Mouse (Mus musculus): Measurements from ENCODE around the gene Rab3il1.

The Rab3il1 gene

GRCm38 (mm10) chr19:10001206-10001969 lies at the start of gene Rab3il1, which contains the start of gene Best1:
Gene Rab3il1, plus strand, starts transcription at chr19:10001669.
Gene Best1, minus strand, starts transcription at chr19:10001633.
- in situ Hi-C loops (cut with MboI, MseI) = loop anchor here (10.0 kb wide), 1 partner anchor 193 kb away; no protein-coding TSS in a partner anchor

GRCm38 (mm10) chr19:9952390-9952789 lies 49.1 kb upstream of the Rab3il1 start:
- in situ Hi-C loops (cut with MboI, MseI) = no loop called here

GRCm38 (mm10) chr19:9952912-9953311 lies 48.6 kb upstream of the Rab3il1 start:
- in situ Hi-C loops (cut with MboI, MseI) = no loop called here

- in situ Hi-C loops (cut with MboI, MseI) = no loop called here
Measured at GRCm38 (mm10) chr19:9954055-9954810, 47.2 kb upstream of the Rab3il1 start.

GRCm38 (mm10) chr19:9954811-9955202 lies 46.7 kb upstream of the Rab3il1 start:
- in situ Hi-C loops (cut with MboI, MseI) = no loop called here

GRCm38 (mm10) chr19:9955438-9955837 lies 46.0 kb upstream of the Rab3il1 start:
- in situ Hi-C loops (cut with MboI, MseI) = no loop called here

DNA sequence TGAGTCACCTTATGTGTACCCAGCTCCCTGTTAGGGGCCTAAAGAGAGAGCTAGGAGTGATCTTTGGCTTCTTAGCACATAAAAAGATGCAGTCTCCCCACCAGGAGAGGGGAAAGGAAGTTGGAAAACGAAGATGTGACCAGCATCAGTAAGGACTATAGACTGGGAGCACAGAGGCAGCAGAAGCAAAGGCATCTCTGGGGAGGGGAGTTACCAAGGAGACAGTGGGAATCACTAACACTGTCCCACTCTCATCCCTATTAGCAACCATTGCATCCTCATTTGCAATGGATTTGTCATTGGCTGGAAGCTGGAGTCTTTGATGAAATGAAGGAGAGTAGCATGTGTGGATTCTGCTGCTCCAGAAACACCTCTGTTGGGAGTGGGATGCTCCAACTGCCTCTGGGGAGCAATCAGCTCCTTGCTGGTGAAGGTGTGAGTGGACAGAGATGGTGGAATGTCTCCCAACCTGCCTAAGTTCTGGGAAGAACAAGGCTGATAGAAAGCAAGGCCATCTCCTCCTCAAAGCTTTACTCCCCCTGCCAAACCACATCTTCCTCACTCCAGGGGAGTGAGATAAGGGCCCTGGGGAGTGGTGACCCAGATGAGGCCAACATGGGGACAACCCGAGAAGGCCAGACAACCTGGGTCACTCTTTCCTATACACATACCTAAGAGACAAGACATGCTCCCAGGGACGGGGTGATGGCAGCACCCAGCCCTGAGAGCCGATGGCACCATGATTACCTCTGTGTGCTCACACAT lies 44.7 kb upstream of the Rab3il1 start:
- in situ Hi-C loops (cut with MboI, MseI) = no loop called here

- in situ Hi-C loops (cut with MboI, MseI) = no loop called here
Measured at GRCm38 (mm10) chr19:9957965-9958364, 43.5 kb upstream of the Rab3il1 start.

DNA sequence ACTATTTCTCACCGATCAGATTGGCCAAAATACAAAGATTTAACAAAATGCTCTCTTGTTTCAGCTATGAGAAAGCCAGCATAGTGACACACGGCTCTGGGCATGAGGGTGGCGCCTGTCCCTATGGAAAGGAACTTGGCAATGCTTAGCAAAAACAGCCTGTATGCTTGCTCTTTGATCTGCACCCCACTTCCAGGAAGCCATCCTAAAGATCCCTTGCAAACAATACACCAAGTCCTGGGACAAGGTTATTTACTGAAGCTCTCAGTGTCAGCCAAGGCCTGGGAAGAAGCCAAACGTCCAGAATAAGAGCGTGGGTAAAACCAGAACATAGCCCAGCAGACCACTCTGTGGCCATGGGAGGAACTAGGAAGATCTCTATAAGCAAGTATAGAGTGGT lies 40.7 kb upstream of the Rab3il1 start:
- in situ Hi-C loops (cut with MboI, MseI) = no loop called here

DNA sequence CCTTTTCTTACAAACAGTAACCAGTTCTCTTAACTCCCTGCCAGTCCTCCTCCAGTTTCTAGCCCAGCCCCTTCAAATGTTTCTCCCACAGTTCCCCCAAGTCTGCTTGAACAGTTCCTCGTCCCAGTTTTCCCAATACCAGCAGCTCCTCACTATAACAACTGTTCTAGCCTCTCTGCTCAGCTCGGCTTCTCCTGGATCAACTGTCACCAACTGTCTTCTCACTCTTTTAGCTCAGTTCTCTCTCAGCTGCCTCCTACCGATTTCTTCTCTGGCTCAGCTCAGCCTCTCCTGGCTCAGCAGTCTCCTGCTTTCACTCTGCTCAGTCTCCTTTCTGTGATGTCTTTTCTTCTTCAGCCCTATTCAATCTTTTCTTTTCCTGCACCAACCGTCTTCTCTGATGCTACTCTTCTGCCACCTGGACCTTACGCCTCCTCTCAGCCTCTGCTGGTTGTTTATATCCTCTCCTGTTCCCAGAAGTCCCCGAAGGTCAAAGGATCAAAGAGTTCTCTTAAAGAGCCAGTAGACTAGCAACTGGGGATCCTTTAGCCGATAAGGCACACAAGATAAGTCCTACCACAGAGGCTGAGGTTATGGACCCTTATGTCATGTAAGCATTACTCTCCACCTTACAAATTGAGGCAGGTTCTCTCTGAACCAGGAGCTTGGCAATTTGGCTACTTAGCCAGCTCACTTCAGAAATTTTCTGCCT lies 37.1 kb upstream of the Rab3il1 start:
- in situ Hi-C loops (cut with MboI, MseI) = no loop called here

DNA sequence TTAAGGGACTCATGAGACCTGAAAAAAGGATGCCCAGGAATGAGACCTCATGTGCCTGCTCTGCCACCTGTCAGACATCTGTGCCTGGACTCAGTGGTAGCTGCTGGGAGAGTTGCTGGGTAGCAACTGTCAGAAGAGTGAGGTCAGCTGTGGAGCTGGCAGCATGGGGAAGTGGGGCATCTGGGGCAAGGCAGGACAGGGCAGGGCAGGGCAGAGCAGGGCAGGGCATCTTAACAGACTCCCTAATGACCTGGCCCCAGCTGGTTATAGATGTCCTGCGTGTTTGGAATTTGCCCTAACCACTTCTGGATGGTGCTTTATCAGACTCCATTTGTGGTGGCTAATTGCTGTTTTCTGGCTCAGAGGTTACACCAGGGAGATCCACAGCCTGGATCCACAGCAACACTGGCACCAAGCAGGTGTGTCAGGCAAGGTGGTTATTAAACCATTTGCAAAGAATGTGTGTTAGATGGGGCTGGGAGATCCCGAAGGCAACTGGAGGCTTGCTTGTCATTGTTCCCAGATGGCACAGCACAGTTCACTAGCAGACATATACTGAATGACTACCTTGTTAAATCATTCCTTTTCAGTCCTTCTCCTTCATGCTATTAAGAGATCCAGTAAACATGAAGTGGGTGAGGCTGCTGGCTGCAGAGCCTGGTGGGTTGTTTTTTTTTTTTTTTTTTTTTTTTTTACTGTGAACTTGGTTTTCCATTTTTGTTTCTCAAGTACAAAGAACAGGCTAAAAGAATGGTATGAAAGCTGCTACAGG lies 35.2 kb upstream of the Rab3il1 start:
- in situ Hi-C loops (cut with MboI, MseI) = no loop called here

- in situ Hi-C loops (cut with MboI, MseI) = no loop called here
Measured at GRCm38 (mm10) chr19:9968081-9968787, 33.2 kb upstream of the Rab3il1 start.

- in situ Hi-C loops (cut with MboI, MseI) = loop anchor here (10.0 kb wide), 1 partner anchor 50 kb away; no protein-coding TSS in a partner anchor
Measured at GRCm38 (mm10) chr19:9974853-9975252, 26.6 kb upstream of the Rab3il1 start.

DNA sequence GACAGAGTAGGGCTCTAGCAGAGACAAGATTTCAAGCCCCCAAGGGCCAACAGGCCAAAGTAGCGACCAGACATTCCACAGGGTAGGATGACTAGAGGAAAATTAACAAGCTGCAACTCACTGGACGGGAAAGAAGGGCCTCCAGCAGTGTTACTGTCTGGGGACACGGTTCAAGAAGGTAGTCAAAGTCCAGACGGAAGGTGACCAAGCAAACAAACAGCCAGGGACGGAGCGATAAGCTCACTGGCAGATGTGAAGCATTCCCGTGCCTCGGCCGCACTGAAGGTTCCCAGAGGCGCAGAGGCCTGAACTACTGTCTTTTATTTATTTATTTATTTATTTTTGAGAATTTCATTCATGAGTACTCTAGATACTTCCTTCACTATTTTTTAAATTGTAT lies 24.4 kb upstream of the Rab3il1 start:
- in situ Hi-C loops (cut with MboI, MseI) = loop anchor here (10.0 kb wide), 1 partner anchor 52 kb away; no protein-coding TSS in a partner anchor

GRCm38 (mm10) chr19:9978431-9978951 lies 23.0 kb upstream of the Rab3il1 start:
- in situ Hi-C loops (cut with MboI, MseI) = loop anchor here (10.0 kb wide), 1 partner anchor 54 kb away; no protein-coding TSS in a partner anchor

GRCm38 (mm10) chr19:9979156-9979555 lies 22.3 kb upstream of the Rab3il1 start:
- in situ Hi-C loops (cut with MboI, MseI) = loop anchor here (10.0 kb wide), 1 partner anchor 54 kb away; no protein-coding TSS in a partner anchor

DNA sequence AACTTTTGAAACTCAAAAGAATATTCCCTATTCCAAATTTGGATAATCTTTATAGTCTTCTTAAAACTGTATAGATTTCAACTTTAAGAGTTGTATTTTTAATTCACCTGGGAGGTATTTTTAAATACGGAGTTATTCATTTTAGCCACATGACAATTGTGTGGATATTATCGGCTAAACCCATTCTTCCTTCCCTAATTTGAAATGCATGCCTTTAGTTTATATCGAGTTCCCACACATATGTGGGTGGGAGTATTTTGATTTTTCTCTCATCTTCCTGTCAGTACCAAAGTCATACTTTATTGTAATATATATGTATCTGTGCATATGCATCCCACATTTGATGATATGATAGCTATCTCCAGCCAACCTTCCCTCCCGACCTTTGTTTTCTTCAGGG lies 21.2 kb upstream of the Rab3il1 start, which contains the start of gene Fth1:
TSS of gene Fth1 (plus strand) at position 341 of the 400 bp plus-strand sequence.
- in situ Hi-C loops (cut with MboI, MseI) = no loop called here

DNA sequence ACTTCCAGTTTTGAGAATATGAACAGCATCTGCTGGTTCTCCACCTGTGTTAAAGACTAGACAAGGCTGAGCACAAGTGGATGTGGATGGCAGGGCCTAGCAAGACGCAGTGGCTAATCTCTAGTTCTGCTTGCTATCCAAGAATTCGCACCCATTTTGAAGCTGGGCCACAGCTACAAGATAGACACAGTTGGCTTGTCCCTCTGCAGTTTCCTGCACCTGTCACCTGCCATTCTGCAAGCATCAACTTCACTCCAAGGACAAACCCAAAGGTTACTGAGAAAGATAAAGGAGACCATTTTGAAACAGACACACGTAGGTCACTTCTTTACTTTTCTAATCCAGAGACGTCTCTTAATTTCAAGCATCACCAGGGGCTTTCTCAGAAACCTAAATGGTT lies 19.8 kb upstream of the Rab3il1 start:
- in situ Hi-C loops (cut with MboI, MseI) = no loop called here

- in situ Hi-C loops (cut with MboI, MseI) = no loop called here
Measured at GRCm38 (mm10) chr19:9982151-9982851, 19.2 kb upstream of the Rab3il1 start.

Measured in T-helper 2 cell (primary cell).